ENCODE assay signal across 8 mouse cellular contexts in the genomic region with DNA sequence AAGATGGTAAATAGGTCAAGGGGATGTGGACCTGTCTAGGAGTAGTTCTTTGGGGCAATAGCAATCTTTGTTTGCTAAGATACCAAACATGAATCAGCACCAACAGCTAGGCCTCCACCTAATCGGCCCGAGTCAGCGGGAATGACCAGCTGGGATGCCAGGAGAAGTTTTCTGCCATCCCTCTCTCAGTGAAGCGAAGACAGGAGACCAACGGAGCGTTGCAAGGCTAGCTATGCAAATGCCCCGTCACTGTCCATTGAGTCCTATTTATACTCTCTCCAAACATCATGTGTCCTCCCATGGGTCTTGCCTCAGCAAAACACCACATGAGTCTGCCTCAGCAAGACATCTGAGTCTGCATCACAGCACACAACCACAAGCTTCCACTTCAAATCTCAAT.
"Had no signal": no experiment of that assay in that cellular context is flagged by ENCODE, and none has a peak within 500 bp of the region (broad histone marks: within the 10 kb centered on the region; RNA-seq: fewer than 3 reads in every experiment).

No protein-coding gene starts in this region.

- DNase-seq: layer of hippocampus, adult 9-11 months; layer of hippocampus, postnatal 36 days; liver; liver, embryonic 13.5 days; liver, postnatal 0 days; lung, postnatal 14 days; right cerebral cortex, postnatal 14 days; thymus, postnatal 4 days had no signal
